Mouse (Mus musculus): ENCODE data around the gene Cilp. TPM values are rescaled to one million over a fixed set of nuclear protein-coding genes. Genes with fewer than 3 reads are reported as not detected.

Gene Cilp
- polyA plus RNA-seq, 1 experiment: not detected

- TF ChIP-seq CTCF (IDR thresholded peaks at IDR 0.05; ENCODE audit: borderline replicate concordance, insufficient read depth, low read length) (no peak), POLR2A (IDR thresholded peaks at IDR 0.05; ENCODE audit: low read depth, low read length) (0 out of 2 replicates have a peak, but pooled peaks have one; percentile 22)
- Histone ChIP-seq H3K27ac (ENCODE audit: insufficient read depth, low read length) (peak overlapping the region; percentile 93), H3K4me3 (ENCODE audit: insufficient read depth, low read length) (peak overlapping the region; percentile 99), H3K4me1 (ENCODE audit: control insufficient read depth, insufficient read depth, low read length) (peaks cover 5% of the 10 kb centered on the region)
Observed at GRCm38 (mm10) chr9:65293119-65293518, 28.1 kb downstream of the Cilp start.

DNA sequence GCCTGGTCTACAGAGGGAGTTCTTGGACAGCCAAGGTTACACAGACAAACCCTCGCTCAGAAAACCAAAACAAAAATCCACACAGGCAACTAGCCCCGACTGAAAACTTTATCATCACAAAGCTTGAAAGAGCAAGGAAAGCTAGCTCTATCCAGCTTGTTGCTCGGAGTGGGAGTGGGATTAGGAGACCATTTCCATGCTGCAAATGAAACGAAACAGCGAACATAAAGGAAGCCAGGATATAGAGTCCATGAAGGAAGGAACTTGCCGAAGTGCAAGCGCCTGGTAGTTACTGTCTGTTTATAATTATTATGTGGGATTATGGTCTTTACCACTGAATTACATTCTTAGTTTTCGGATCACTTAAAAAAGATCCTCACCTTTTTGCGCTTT lies 28.6 kb downstream of the Cilp start:
- peak overlapping the region; percentile 99 for H3K4me3 ChIP-seq (ENCODE audit: insufficient read depth, low read length)
- peaks cover 5% of the 10 kb centered on the region for H3K4me1 ChIP-seq (ENCODE audit: control insufficient read depth, insufficient read depth, low read length)
- H3K27ac ChIP-seq (ENCODE audit: insufficient read depth, low read length): peak overlapping the region; percentile 93
- 0 out of 2 replicates have a peak, but pooled peaks have one; percentile 42 for TF ChIP-seq POLR2A (IDR thresholded peaks at IDR 0.05; ENCODE audit: low read depth, low read length)
- TF ChIP-seq CTCF (IDR thresholded peaks at IDR 0.05; ENCODE audit: borderline replicate concordance, insufficient read depth, low read length): no peak

GRCm38 (mm10) chr9:65293973-65294715 lies 29.2 kb downstream of the Cilp start, which contains the start of gene Clpx:
Gene Clpx, plus strand, starts transcription at chr9:65294260.
- peak within 1 kb of the TSS; percentile 93 for H3K27ac ChIP-seq (ENCODE audit: insufficient read depth, low read length)
- H3K4me1 ChIP-seq (ENCODE audit: control insufficient read depth, insufficient read depth, low read length): peaks cover 5% of the 10 kb centered on the region
- TF ChIP-seq CTCF (IDR thresholded peaks at IDR 0.05; ENCODE audit: borderline replicate concordance, insufficient read depth, low read length): no peak
- peak; percentile 94 for TF ChIP-seq POLR2A (IDR thresholded peaks at IDR 0.05; ENCODE audit: low read depth, low read length)
- peak within 1 kb of the TSS; percentile 99 for H3K4me3 ChIP-seq (ENCODE audit: insufficient read depth, low read length)

DNA sequence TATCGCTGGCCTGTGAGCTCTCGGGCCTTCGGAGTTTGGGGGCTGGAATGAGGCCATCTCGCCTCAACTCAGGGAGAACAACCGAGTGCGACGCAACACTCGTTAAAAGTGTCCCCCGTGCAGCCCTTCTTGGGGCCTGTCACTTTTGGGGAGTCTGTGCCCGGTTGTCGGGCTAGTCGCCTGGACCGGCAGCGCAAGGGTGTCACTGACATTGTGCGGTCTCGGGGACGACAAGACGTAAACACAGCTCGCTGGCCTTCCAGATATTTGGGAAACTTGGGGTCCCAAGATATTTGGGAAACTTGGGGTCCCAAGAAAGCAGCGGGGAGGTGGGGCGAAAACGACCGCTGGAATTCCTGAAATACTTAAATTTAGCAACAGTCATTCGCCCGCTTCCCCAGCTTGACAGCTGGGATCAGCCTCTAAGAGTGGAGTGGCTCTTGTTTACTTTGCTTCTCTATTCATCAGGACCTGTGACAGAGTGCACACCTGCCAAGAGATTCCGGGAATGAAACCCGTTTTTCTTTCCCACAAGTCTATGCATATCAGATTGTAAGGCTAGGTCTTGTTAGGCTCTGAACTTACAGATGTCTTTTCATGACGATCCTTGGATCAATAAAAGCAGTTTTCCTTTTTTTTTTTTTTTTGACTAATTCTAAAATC lies 29.9 kb downstream of the Cilp start:
- Histone ChIP-seq H3K4me1 (ENCODE audit: control insufficient read depth, insufficient read depth, low read length) (peaks cover 5% of the 10 kb centered on the region), H3K4me3 (ENCODE audit: insufficient read depth, low read length) (peak overlapping the region; percentile 96), H3K27ac (ENCODE audit: insufficient read depth, low read length) (no peak overlapping the region)
- no peak for TF ChIP-seq CTCF (IDR thresholded peaks at IDR 0.05; ENCODE audit: borderline replicate concordance, insufficient read depth, low read length)
- TF ChIP-seq POLR2A (IDR thresholded peaks at IDR 0.05; ENCODE audit: low read depth, low read length): no peak

DNA sequence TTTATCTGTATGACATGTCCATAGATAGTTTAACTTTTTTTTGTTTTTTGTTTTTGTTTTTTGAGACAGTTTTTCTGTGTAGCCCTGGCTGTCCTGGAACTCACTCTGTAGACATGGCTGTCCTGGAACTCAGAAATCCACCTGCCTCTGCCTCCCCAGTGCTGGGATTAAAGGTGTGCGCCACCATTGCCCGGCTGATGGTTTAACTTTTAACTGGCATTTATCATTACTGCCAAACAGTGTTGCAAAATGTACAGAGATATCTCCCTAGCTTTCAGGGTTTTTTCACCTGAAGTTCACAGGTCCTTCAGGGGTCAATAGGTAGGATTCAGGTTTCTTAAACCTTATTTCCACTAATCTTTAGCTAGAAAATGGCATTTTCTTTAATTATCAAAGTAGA lies 32.1 kb downstream of the Cilp start:
- Histone ChIP-seq H3K27ac (ENCODE audit: insufficient read depth, low read length) (no peak overlapping the region), H3K4me3 (ENCODE audit: insufficient read depth, low read length) (no peak overlapping the region), H3K4me1 (ENCODE audit: control insufficient read depth, insufficient read depth, low read length) (peaks cover 2% of the 10 kb centered on the region)
- TF ChIP-seq POLR2A (IDR thresholded peaks at IDR 0.05; ENCODE audit: low read depth, low read length) (no peak), CTCF (IDR thresholded peaks at IDR 0.05; ENCODE audit: borderline replicate concordance, insufficient read depth, low read length) (no peak)

DNA sequence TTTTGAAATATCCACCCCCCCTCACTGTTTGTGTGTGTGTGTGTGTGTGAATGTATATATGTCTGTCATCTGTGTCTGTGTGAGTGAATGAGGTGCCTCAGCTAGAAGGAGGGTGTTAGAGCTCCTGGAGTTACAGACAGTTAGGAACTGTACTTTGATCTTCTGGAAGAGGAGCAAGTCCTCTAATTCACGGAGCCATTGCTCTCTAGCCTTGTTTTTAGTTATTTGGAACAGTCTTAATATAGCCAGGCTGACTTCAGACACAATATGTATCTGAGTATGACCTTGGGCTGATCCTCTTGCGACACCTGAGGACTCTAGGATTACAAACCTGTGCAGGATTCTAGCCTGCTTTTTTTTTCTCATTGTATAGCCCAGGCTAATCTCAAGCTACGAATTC lies 33.8 kb downstream of the Cilp start:
- TF ChIP-seq POLR2A (IDR thresholded peaks at IDR 0.05; ENCODE audit: low read depth, low read length) (no peak), CTCF (IDR thresholded peaks at IDR 0.05; ENCODE audit: borderline replicate concordance, insufficient read depth, low read length) (no peak)
- H3K4me3 ChIP-seq (ENCODE audit: insufficient read depth, low read length): no peak overlapping the region

GRCm38 (mm10) chr9:65299650-65300049 lies 34.7 kb downstream of the Cilp start:
- Histone ChIP-seq H3K4me3 (ENCODE audit: insufficient read depth, low read length) (no peak overlapping the region), H3K4me1 (ENCODE audit: control insufficient read depth, insufficient read depth, low read length) (peaks cover 2% of the 10 kb centered on the region; the same call in 1 of the 2 replicates), H3K27ac (ENCODE audit: insufficient read depth, low read length) (no peak overlapping the region)
- TF ChIP-seq POLR2A (IDR thresholded peaks at IDR 0.05; ENCODE audit: low read depth, low read length) (no peak), CTCF (IDR thresholded peaks at IDR 0.05; ENCODE audit: borderline replicate concordance, insufficient read depth, low read length) (no peak)

More for the DNA sequence above, 33.8 kb downstream of the Cilp start:
- Histone ChIP-seq H3K4me1 (ENCODE audit: control insufficient read depth, insufficient read depth, low read length) (peaks cover 2% of the 10 kb centered on the region; the same call in 1 of the 2 replicates), H3K27ac (ENCODE audit: insufficient read depth, low read length) (no peak overlapping the region)

DNA sequence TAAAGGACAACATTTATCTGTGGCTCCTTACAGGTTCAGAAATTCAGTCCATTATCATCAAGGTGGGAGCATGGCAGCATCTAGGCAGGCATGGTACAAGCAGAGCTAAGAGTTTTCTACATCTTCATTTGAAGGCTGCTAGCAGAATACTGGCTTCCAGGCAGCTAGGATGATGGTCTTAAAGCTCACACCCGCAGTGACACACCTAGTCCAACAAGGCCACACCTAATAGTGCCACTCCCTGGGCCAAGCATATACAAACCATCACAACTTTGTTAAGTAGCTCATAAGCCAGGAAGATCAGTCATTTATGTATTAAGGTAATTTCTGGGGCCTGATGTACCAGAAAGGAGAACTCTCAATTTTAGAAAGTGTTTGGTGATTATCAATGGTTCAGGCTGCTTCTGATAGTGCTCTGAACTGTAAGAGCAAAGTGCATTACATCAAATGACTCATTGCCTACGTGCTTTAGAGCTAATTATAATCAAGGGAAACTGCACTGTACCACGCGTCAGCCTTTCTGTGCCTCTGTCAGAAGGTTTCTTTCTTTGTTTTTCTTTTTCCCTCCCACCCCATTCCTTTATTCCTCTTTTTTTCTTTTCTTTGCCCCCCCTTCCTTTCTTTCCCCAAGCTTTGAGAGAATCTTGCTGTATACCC lies 37.5 kb downstream of the Cilp start:
- no peak for TF ChIP-seq CTCF (IDR thresholded peaks at IDR 0.05; ENCODE audit: borderline replicate concordance, insufficient read depth, low read length)
- no peak for TF ChIP-seq POLR2A (IDR thresholded peaks at IDR 0.05; ENCODE audit: low read depth, low read length)
- Histone ChIP-seq H3K4me1 (ENCODE audit: control insufficient read depth, insufficient read depth, low read length) (no peaks in the 10 kb centered on the region), H3K27ac (ENCODE audit: insufficient read depth, low read length) (no peak overlapping the region)

DNA sequence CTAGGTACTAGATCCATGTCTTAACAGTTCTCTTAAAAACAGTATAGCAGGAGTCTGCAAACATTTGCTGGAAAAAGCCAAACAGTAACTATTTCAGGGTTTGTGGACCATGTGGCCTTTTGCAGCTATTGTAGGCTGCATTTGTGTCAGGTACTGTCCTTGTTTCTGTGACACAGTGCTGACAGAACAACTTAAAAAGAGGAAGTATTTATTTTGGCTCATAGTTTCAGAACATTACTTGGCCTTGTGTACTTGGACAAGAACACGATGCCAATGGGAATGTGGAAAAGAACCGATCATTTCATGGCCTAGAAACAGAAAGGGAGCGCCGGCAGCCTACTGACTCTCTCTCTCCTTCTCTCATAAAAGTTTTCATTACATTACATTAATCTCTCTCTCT lies 38.6 kb downstream of the Cilp start:
- H3K4me3 ChIP-seq (ENCODE audit: insufficient read depth, low read length): no peak overlapping the region
- H3K27ac ChIP-seq (ENCODE audit: insufficient read depth, low read length): no peak overlapping the region
- no peak for TF ChIP-seq CTCF (IDR thresholded peaks at IDR 0.05; ENCODE audit: borderline replicate concordance, insufficient read depth, low read length)
- no peak for TF ChIP-seq POLR2A (IDR thresholded peaks at IDR 0.05; ENCODE audit: low read depth, low read length)
- no peaks in the 10 kb centered on the region for H3K4me1 ChIP-seq (ENCODE audit: control insufficient read depth, insufficient read depth, low read length)

More for the DNA sequence above, 37.5 kb downstream of the Cilp start:
- H3K4me3 ChIP-seq (ENCODE audit: insufficient read depth, low read length): no peak overlapping the region

Measured in embryonic fibroblast, embryonic 13.5 days (primary cell).